Mouse (Mus musculus) v-Abl transformed pro-B cells (cell line): ENCODE data around the gene Elmo3.

Source experiments
- in situ Hi-C, 2 experiments: fragments of 400-800 bp; cut with MboI; formaldehyde crosslinking; loops; one replicate each; pipeline ENCODE4 v1.15.1; 2025; ENCODE audit not compliant: unreplicated experiment in 2 of 2

Elmo3 gene

DNA sequence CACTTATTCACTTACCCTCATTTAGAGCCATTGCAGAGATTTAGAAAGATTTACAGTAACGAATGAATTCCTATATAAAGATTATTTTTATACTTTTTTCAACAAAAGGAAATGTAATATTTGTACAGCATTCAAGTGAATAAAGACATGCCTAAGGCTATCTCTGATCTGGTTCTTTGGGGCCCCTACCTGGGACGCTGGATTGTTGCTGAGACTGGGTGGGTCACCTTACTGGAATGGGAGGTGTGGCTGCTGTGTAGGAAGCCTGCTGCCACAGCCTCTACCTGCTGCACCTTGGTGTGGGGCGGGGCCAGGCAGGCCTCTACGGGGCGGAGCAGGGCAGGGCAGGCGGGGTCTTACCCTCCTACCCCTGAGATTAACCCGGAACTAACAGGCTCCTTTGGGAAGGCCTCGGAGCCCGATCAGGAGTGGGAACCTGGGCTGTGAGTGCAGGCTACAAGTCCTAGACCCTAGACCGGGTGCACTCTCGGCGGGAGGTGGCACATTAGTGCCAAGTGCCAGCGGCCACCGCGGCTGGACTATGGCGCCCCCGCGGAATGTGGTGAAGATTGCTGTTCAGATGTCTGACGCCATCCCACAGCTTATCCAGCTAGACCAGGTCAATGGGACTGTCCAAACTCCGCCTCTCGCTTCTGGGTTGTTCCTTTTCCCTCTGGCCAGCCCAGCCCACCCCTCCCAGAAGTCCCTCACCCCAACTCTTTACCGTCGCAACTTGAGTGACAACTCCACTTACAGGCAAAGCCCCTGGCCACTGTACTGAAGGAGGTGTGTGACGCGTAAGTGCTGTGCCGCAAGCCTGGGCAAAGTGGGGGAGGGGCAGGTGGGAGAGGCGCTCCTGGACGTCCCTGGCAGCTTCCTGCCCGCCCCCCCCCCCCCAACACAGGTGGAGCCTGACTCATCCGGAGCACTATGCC is at the start of gene Elmo3:
Gene Elmo3, plus strand, starts transcription at position 391 of the 935 bp plus-strand sequence.
- in situ Hi-C loops: no loop called here

GRCm38 (mm10) chr8:105257318-105258114 is 47.9 kb upstream of the Elmo3 start:
- in situ Hi-C loops: no loop called here

DNA sequence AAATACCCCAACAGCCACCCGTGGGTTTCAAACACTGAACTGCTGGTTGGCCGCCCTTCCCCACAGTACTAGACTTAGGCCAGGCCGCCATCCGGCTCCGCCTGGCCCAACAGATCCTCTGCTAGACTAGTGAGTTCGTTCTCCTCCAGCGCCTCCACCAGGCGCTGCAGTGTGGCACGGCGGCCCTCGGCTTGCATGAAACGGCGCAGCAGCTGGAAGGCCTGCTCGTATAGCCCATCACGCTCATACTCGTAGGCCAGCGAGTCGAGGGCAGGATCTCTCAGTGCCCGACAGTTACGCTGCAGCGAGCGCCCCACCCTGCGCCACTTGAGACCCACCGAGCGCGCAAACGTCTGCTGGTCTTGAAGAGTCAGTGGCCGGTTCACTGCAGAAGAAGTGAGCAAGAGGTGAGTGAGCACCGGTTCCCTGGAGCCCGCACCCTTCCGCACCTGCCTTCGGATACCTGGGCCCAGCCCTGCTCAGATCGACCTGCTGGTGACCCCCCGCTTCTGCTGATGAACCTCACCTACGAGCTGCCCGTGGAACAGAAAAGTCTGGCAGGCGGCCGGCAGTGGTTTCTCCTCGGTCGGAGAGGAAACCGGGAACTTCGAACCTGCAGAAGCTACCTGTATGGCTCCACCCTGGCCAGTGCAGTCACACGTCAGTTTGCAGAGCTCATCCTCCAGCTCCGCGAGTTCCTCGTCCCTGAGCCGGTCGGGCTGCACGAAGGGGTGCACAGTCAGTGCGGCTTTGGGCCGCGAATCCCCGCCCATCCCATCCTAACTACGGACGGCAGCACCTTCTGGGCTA is 46.3 kb upstream of the Elmo3 start:
- in situ Hi-C loops: no loop called here

DNA sequence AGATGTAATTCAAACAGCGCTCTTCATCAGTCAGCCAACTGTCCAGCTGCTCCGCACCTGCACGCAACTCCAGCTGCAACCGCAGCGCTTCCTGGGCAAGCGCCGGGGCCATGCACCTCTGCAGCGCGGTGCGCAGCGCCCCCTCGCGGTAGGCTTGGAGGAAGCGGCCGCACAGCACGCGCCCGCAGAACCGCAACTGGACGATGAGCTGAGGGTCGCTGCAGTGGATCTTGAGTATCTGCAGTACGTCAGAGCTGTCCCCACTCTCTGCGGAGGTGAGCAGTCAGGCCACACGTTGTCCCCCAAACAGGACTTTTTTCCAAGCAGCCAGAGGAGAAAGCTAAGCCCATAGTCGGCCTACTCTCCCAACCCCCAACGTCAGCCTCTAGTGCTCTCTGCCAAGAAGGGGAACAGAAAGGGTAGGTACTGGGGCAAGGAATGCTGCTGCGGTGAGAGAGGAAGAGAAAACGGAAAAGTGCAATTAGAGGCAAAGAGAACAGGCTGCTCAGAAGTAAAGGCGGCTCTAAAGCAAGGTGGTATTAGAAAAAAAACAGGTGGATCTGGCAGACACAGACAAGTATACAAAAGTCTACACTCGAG is 45.6 kb upstream of the Elmo3 start:
- in situ Hi-C loops: loop anchor here in 1 of 2 experiments (10.0 kb wide), 1 partner anchor 95 kb away; no protein-coding TSS in a partner anchor

DNA sequence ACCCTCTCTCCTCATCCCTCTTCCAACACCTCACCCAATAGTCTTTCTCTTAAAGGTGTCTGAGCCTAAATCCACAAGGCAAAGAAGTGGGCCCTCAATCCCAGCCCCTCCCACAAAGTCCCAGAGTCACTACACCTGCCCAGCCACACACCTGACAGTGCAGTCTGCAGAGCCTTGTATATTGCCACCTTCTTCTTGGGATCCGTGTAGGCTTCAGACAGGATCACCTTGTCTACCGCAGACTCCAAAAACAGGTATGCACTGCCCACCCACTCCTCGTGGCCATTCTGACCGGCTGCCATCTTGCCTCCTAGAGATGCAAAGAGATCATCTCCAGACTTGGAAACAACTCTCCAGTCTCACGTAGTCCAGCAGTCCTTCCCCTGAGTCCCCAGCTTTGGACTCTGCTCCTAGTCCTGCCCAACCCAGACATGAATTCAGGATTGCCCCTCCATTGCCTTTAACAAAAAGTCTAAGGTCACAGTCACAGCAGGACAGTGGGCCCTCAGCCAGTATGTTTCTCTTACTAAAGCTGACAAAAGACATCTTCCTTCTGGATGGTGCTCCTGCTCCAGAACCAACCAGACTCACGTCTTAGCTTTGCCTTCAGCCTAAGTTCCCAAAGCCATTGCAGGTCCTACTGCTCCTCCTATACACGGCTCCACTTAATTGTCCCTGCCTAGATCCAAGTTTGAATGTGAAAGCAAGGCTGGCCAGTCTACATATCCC is 44.9 kb upstream of the Elmo3 start:
- in situ Hi-C loops: loop anchor here in 1 of 2 experiments (10.0 kb wide), 1 partner anchor 96 kb away; no protein-coding TSS in a partner anchor

DNA sequence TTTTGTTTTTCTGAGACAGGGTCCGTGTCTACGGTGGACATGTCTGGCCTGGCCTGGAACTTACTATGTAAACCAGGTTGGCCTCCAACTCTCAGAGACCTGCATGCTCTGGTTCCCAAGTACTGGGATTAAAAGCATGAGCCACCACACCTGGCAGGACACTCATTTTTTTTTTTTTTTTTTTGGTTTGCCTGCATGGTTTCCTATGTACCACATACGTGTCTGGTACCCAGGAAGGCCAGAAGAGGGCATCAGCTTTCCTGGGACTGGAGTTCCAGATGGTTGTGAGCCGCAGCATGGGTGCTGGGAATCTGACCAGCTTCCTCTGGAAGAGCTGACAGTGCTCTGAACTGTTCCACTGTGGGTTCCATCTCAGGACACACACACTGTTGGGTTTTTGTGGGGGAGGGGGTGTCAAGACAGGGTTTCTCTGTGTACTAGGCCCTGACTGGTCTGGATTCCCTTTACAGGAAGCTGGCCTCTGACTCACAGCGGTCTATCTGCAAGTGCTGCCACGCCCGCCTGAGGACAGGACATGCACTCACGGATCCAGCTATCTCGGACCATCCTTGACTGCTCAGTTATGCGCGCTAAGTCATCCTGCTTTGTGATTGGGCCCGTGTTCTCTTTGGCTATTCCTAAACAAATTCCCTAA is 43.9 kb upstream of the Elmo3 start:
- in situ Hi-C loops: loop anchor here in 1 of 2 experiments (10.0 kb wide), 1 partner anchor 97 kb away; no protein-coding TSS in a partner anchor

DNA sequence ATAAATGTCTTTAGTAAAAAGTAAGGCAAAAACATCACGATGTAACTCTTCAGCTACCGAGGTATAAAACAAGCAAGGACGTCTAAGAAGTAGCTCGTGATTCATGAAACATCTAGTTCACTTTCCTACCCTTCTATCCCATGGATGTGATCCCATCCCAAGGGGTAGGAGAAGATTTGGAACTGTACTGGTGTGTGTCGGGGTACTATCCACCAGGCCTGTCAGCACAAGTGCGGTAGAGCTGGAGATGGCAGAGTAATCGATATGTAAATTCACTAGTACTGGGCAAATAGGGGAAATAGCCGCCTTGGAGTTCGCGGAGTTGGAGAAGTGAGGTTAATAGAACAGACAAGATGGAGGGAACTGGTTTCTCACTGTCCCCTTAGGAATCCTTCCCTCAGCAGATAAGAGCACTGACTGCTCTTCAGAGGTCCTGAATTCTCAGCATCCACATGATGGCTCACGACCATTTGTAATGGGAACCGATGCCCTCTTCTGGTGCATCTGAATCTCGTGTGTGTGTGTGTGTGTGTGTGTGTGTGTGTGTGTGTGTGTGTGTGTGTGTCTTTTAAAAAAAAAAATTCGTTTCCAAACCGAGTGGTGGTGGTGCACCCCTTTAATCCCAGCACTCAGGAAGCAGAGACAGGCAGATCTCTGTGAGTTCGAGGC is 42.0 kb upstream of the Elmo3 start:
- in situ Hi-C loops: loop anchor here in 1 of 2 experiments (10.0 kb wide), 1 partner anchor 99 kb away; no protein-coding TSS in a partner anchor

- in situ Hi-C loops: loop anchor here in 1 of 2 experiments (10.0 kb wide), 1 partner anchor 100 kb away; no protein-coding TSS in a partner anchor
Measured at GRCm38 (mm10) chr8:105264024-105264982, 41.1 kb upstream of the Elmo3 start, which contains the start of the genes Tradd and Fbxl8. Gene Tradd, minus strand, starts transcription at chr8:105264609. Gene Fbxl8, plus strand, starts transcription at chr8:105264648.

GRCm38 (mm10) chr8:105265128-105265527 is 40.3 kb upstream of the Elmo3 start:
- in situ Hi-C loops: loop anchor here in 1 of 2 experiments (10.0 kb wide), 1 partner anchor 100 kb away; no protein-coding TSS in a partner anchor

DNA sequence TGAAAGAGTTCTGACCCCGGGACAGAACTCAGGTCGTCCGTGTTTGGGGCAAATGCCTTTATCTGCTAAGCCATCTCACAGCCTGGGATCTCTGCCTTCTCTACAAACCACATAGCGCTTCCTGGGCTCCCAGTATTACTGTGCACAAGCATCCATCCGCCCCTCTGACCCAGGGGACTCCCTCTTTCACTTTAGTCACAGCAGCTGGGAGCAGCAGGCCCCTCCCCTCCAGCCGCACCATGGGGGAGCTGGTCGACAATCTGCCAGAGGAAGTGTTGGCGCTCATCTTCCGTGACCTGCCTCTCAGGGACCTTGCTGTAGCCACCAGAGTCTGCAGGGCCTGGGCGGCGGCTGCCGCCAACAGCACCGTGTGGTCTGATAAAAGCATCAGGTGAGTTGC is 38.6 kb upstream of the Elmo3 start:
- in situ Hi-C loops: loop anchor here in 1 of 2 experiments (10.0 kb wide), 1 partner anchor 102 kb away; no protein-coding TSS in a partner anchor

DNA sequence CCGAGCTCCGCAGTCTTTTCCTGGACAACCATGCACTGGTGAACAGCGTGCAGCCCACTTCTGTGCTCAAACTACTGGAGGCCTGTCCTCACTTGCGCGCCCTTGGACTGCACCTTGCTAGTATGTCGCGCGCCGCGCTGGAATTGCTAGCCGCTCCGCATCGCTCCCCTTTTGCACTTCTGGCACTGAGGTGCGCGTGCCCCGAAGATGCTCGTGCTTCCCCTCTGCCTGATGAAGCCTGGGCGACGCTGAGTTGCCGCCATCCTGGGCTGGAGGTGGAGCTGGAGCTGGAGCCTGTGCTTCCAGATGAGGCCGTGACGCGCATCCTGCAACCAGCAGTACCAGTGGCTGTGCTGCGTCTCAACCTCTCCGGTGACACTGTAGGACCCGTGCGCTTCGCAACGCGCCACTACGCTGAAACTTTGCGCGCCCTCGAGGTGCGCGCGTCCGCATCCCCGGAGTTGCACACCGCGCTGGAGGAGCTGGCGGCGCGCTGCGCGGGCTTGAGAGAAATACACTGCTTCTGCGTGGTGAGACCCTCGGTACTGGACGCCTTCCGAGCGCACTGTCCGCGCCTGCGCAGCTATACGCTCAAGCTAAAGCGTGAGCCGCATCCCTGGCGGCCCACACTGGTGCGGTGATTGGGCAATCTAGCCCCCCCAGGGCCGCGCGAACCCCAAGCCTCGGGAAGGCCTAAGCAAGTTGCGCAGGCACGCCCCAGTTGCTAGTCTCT is 36.9 kb upstream of the Elmo3 start:
- in situ Hi-C loops: loop anchor here in 1 of 2 experiments (10.0 kb wide), 1 partner anchor 104 kb away; no protein-coding TSS in a partner anchor

- in situ Hi-C loops: loop anchor here in 1 of 2 experiments (10.0 kb wide), 1 partner anchor 104 kb away; no protein-coding TSS in a partner anchor
Measured at GRCm38 (mm10) chr8:105269075-105269458, 36.3 kb upstream of the Elmo3 start.

DNA sequence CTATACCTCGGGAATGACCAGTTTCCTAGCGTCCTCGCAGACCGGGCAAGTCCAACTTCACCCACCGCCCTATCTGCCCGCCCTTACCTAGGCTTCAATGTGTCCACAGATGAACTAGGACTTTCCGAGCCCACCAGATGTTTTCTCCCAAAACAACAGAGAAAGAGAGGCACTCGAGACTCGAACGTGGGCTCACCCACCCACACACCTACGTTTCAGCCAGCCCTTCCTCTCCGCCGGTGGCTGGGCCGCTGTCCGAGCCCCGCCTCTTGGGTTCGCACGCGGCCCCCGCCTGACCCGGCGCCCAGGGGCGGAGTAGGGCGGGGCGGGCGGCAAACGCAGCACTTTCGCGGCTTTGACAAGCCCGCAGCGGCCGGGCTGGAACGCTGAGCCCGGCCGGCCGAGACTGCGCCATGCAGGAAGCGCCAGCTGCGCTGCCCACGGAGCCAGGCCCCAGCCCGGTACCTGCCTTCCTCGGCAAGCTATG is 35.9 kb upstream of the Elmo3 start, which contains the start of gene Hsf4:
Gene Hsf4, plus strand, starts transcription at position 341 of the 487 bp plus-strand sequence.
- in situ Hi-C loops: loop anchor here in 1 of 2 experiments (10.0 kb wide), 1 partner anchor 105 kb away; no protein-coding TSS in a partner anchor

- in situ Hi-C loops: no loop called here
Measured at GRCm38 (mm10) chr8:105270101-105270915, 35.1 kb upstream of the Elmo3 start.

DNA sequence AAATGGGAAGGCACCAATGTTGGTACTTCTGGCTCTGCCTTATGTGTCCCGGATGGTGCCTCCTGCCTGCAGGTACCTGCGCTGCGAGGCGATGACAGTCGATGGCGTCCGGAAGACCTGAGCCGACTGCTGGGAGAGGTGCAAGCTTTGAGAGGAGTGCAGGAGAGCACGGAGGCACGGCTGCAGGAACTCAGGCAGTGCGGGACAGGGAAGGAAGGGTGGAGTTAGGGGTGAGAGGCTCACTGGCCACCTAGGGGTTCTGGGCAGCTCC is 34.5 kb upstream of the Elmo3 start:
- in situ Hi-C loops: no loop called here
